Mouse (Mus musculus): ENCODE results near the gene Mrpl23.

The Mrpl23 gene

GRCm38 (mm10) chr7:142532671-142533058, at the start of gene Mrpl23:
Gene Mrpl23, plus strand, starts transcription at chr7:142532686.
- DNase-seq (ENCODE audit: low read depth, low spot score), result no peak

- DNase-seq (ENCODE audit: low read depth, low spot score), result no peak
Observed at GRCm38 (mm10) chr7:142483136-142483535, 49.4 kb upstream of the Mrpl23 start.

GRCm38 (mm10) chr7:142484780-142485179, 47.7 kb upstream of the Mrpl23 start:
- no peak for DNase-seq (ENCODE audit: low read depth, low spot score)

GRCm38 (mm10) chr7:142486751-142487162, 45.7 kb upstream of the Mrpl23 start:
- DNase-seq (ENCODE audit: low read depth, low spot score), result no peak

- no peak for DNase-seq (ENCODE audit: low read depth, low spot score)
Observed at GRCm38 (mm10) chr7:142487341-142487859, 45.1 kb upstream of the Mrpl23 start.

- DNase-seq (ENCODE audit: low read depth, low spot score), result no peak
Observed at GRCm38 (mm10) chr7:142488053-142488452, 44.4 kb upstream of the Mrpl23 start.

- DNase-seq (ENCODE audit: low read depth, low spot score), result no peak
Observed at GRCm38 (mm10) chr7:142493535-142493934, 39.0 kb upstream of the Mrpl23 start.

- no peak for DNase-seq (ENCODE audit: low read depth, low spot score)
Observed at GRCm38 (mm10) chr7:142496158-142496557, 36.3 kb upstream of the Mrpl23 start.

- no peak for DNase-seq (ENCODE audit: low read depth, low spot score)
Observed at GRCm38 (mm10) chr7:142496800-142497199, 35.7 kb upstream of the Mrpl23 start.

- DNase-seq (ENCODE audit: low read depth, low spot score), result no peak
Observed at GRCm38 (mm10) chr7:142497775-142498174, 34.7 kb upstream of the Mrpl23 start.

- no peak for DNase-seq (ENCODE audit: low read depth, low spot score)
Observed at GRCm38 (mm10) chr7:142498575-142498974, 33.9 kb upstream of the Mrpl23 start, which contains the start of gene Tnnt3. Gene Tnnt3, plus strand, starts transcription at chr7:142498836.

GRCm38 (mm10) chr7:142499010-142499721, 33.3 kb upstream of the Mrpl23 start:
- DNase-seq (ENCODE audit: low read depth, low spot score), result no peak

GRCm38 (mm10) chr7:142500032-142500431, 32.5 kb upstream of the Mrpl23 start:
- no peak for DNase-seq (ENCODE audit: low read depth, low spot score)

GRCm38 (mm10) chr7:142503206-142503605, 29.3 kb upstream of the Mrpl23 start:
- no peak for DNase-seq (ENCODE audit: low read depth, low spot score)

- DNase-seq (ENCODE audit: low read depth, low spot score), result no peak
Observed at GRCm38 (mm10) chr7:142505942-142506341, 26.5 kb upstream of the Mrpl23 start.

GRCm38 (mm10) chr7:142506501-142506900, 26.0 kb upstream of the Mrpl23 start:
- DNase-seq (ENCODE audit: low read depth, low spot score), result no peak

- DNase-seq (ENCODE audit: low read depth, low spot score), result no peak
Observed at GRCm38 (mm10) chr7:142507453-142507852, 25.0 kb upstream of the Mrpl23 start.

- no peak for DNase-seq (ENCODE audit: low read depth, low spot score)
Observed at GRCm38 (mm10) chr7:142509518-142509917, 23.0 kb upstream of the Mrpl23 start.

- no peak for DNase-seq (ENCODE audit: low read depth, low spot score)
Observed at GRCm38 (mm10) chr7:142510021-142510777, 22.3 kb upstream of the Mrpl23 start.

GRCm38 (mm10) chr7:142514048-142514447, 18.4 kb upstream of the Mrpl23 start:
- no peak for DNase-seq (ENCODE audit: low read depth, low spot score)

- DNase-seq (ENCODE audit: low read depth, low spot score), result no peak
Observed at GRCm38 (mm10) chr7:142516221-142516978, 16.1 kb upstream of the Mrpl23 start.

GRCm38 (mm10) chr7:142517531-142517930, 15.0 kb upstream of the Mrpl23 start:
- DNase-seq (ENCODE audit: low read depth, low spot score), result no peak
